Mouse (Mus musculus) erythroblast, embryonic 14.5 days (primary cell): Measurements from ENCODE around the gene Trabd. TPM values are rescaled to one million over a fixed set of nuclear protein-coding genes. Genes with fewer than 3 reads are reported as not detected.

Experiments
- H3K27me3 ChIP-seq: 2 replicates; pipeline ENCODE4 v1.6.1; 2012; ENCODE audit warnings: inconsistent platforms; ENCODE audit not compliant: control insufficient read depth
- H3K36me3 ChIP-seq: 2 replicates; pipeline ENCODE4 v1.6.1; 2012; ENCODE audit warnings: mild to moderate bottlenecking, inconsistent platforms; ENCODE audit not compliant: control insufficient read depth
- H3K4me1 ChIP-seq: 2 replicates; pipeline ENCODE4 v1.6.1; 2012; ENCODE audit warnings: inconsistent platforms; ENCODE audit not compliant: control insufficient read depth
- H3K4me3 ChIP-seq: replicated peaks from 2 replicates; pipeline ENCODE3; 2012; ENCODE audit warnings: moderate library complexity, mild to moderate bottlenecking, inconsistent platforms
- H3K9me3 ChIP-seq: 2 replicates; pipeline ENCODE4 v1.6.1; 2012; ENCODE audit warnings: low read length, inconsistent platforms, mixed read lengths; ENCODE audit not compliant: control insufficient read depth
- GATA1 ChIP-seq: IDR thresholded peaks from 2 replicates; pipeline ENCODE4 v1.6.1; 2012; ENCODE audit warnings: low read length, inconsistent platforms, mixed read lengths
- TAL1 ChIP-seq: IDR thresholded peaks from 3 replicates; pipeline ENCODE4 v1.6.1; 2012; ENCODE audit warnings: low read length, inconsistent platforms, mixed read lengths
- polyA plus RNA-seq: library from polyadenylated mRNA; stranded (reverse); fragments of >175 nt; gene quantifications from 2 replicates; pipeline ENCODE4 v1.2.3, GENCODE M21; 2012

Gene Trabd
- polyA plus RNA-seq: 1.7 and 1.9 TPM in 2 replicates

DNA sequence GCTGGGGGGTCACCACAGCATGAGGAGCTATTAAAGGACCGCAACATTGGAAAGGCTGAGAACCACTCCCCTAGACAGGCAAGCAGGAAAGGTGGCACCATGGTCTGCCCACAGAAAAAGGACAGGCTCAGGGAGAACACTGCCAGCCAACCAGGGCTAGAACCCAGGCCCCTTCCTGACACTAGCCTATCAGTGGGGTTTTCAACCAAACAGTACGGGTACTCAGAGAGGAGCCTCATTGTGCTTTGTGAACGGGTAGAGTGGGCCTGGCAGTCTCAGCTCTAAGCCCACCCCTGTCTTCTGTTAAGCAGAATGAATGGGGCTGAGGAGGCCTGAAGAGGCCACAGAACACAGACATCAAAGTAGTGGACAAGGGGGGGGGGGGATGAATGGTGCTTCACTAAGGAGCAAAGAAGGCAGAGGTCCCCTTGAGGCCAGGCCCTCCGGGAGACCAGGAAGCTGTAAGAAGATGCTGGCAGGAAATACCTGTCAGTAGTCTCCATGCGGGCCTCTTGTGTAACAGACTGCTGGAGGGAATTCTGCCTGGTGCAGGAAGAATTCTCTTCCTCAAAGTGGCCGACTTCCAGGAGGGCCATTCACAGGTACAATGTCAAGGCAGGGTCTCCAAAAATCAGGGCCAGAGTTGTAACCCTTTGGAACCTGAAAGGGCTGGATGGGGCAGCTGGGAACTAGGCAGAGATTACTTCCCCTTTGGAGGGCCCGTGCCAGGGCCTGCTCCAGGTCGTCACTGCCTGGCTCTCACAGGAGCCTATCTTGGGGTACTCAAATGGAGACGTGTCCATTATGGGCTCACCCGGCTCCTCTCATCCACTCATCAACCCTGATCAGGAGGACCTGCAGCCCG is at the start of gene Trabd:
Gene Trabd (plus strand): TSS at position 512 of the 865 bp plus-strand sequence.
- peaks cover 18% of the 10 kb centered on the region for H3K27me3 ChIP-seq
- peak within 1 kb of the TSS; percentile 87 for H3K4me3 ChIP-seq
- H3K4me1 ChIP-seq: peaks cover 41% of the 10 kb centered on the region
- peaks cover 1% of the 10 kb centered on the region; the same call in 1 of the 2 replicates for H3K36me3 ChIP-seq
- TF ChIP-seq TAL1 (no peak), GATA1 (no peak)
- H3K9me3 ChIP-seq: no peaks in the 10 kb centered on the region

- no peaks in the 10 kb centered on the region for H3K4me1 ChIP-seq
- H3K9me3 ChIP-seq: no peaks in the 10 kb centered on the region
- H3K36me3 ChIP-seq: no peaks in the 10 kb centered on the region
- no peak overlapping the region for H3K4me3 ChIP-seq
- no peak for TF ChIP-seq TAL1
- TF ChIP-seq GATA1: no peak
- H3K27me3 ChIP-seq: no peaks in the 10 kb centered on the region
Measured at GRCm38 (mm10) chr15:89044381-89044780, 30.5 kb upstream of the Trabd start.

DNA sequence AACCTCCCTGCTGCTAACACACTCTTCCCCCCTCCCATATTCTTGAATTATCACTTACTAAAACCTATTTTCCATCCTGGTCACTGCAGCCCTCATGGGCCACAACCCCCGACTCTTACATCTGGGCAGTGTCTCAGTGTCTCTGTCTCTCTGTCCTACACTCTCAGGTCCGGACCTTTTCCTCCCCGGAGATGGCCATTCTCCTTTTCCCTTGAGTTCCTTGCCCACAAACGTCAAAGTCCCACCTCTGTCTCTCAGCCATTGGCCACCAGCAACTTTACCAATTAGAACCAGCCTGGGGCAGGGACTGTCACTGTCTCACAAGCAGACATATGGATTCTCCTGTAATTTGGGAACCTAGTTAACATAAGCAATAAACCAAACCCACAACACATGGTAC is 28.6 kb upstream of the Trabd start:
- no peaks in the 10 kb centered on the region for H3K4me1 ChIP-seq
- H3K9me3 ChIP-seq: no peaks in the 10 kb centered on the region
- no peaks in the 10 kb centered on the region for H3K36me3 ChIP-seq
- no peak overlapping the region for H3K4me3 ChIP-seq
- no peak for TF ChIP-seq TAL1
- no peak for TF ChIP-seq GATA1
- no peaks in the 10 kb centered on the region for H3K27me3 ChIP-seq

- no peak overlapping the region for H3K4me3 ChIP-seq
- H3K4me1 ChIP-seq: no peaks in the 10 kb centered on the region
- peaks cover 30% of the 10 kb centered on the region for H3K27me3 ChIP-seq
- TF ChIP-seq TAL1 (no peak), GATA1 (no peak)
- H3K36me3 ChIP-seq: no peaks in the 10 kb centered on the region
- no peaks in the 10 kb centered on the region for H3K9me3 ChIP-seq
Measured at GRCm38 (mm10) chr15:89054666-89055065, 20.3 kb upstream of the Trabd start.

GRCm38 (mm10) chr15:89058736-89059135 is 16.2 kb upstream of the Trabd start:
- TF ChIP-seq GATA1 (no peak), TAL1 (no peak)
- no peak overlapping the region for H3K4me3 ChIP-seq
- no peaks in the 10 kb centered on the region for H3K36me3 ChIP-seq
- no peaks in the 10 kb centered on the region for H3K4me1 ChIP-seq
- H3K27me3 ChIP-seq: peaks cover 65% of the 10 kb centered on the region
- no peaks in the 10 kb centered on the region for H3K9me3 ChIP-seq

- H3K4me3 ChIP-seq: no peak within 1 kb of the TSS
Measured at GRCm38 (mm10) chr15:89059161-89059931, 15.6 kb upstream of the Trabd start, which contains the start of gene Panx2. Panx2 (plus strand) TSS chr15:89059734.

DNA sequence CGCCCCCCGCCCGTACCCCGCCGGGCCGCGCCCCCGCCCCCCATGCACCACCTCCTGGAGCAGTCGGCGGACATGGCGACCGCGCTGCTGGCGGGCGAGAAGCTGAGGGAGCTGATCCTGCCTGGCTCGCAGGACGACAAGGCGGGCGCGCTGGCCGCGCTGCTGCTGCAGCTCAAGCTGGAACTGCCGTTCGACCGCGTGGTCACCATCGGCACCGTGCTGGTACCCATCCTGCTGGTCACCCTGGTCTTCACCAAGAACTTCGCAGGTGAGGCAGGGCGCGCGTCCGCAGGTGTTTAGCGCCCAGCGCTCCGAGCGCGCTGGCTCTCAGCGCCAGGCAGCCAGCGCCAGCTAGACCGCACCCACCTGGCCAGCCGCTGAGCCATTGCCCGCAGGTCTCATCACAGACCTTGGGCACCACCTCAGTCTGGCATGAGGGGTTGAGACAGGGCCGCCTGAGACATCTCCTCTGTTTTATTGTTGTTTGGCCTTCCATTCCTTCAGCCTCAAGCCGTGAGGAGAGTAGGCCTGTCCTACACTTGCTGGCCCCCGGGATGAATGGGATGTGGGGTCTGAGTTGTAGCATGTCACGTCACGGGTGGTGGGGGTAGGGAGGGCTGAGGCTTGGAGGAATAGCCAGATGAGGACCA is 14.8 kb upstream of the Trabd start:
- Histone ChIP-seq H3K36me3 (no peaks in the 10 kb centered on the region), H3K27me3 (peaks cover 75% of the 10 kb centered on the region), H3K4me1 (no peaks in the 10 kb centered on the region), H3K4me3 (no peak overlapping the region), H3K9me3 (no peaks in the 10 kb centered on the region)
- TF ChIP-seq GATA1: no peak
- no peak for TF ChIP-seq TAL1

More at GRCm38 (mm10) chr15:89059161-89059931, 15.6 kb upstream of the Trabd start, which contains the start of gene Panx2:
- no peak for TF ChIP-seq TAL1
- TF ChIP-seq GATA1: no peak
- H3K4me1 ChIP-seq: no peaks in the 10 kb centered on the region
- H3K36me3 ChIP-seq: no peaks in the 10 kb centered on the region
- no peaks in the 10 kb centered on the region for H3K9me3 ChIP-seq
- peaks cover 71% of the 10 kb centered on the region for H3K27me3 ChIP-seq

- H3K36me3 ChIP-seq: no peaks in the 10 kb centered on the region
- H3K4me3 ChIP-seq: no peak overlapping the region
- H3K4me1 ChIP-seq: no peaks in the 10 kb centered on the region
- no peaks in the 10 kb centered on the region for H3K9me3 ChIP-seq
- no peak for TF ChIP-seq TAL1
- TF ChIP-seq GATA1: no peak
- H3K27me3 ChIP-seq: peaks cover 78% of the 10 kb centered on the region
Measured at GRCm38 (mm10) chr15:89060811-89061460, 14.0 kb upstream of the Trabd start.
